Mouse (Mus musculus): ENCODE measurements around the gene Fdxr. TPM values are rescaled to one million over a fixed set of nuclear protein-coding genes. Genes with fewer than 3 reads are reported as not detected.

Gene Fdxr
- polyA plus RNA-seq, 1 experiment, result 11.6 TPM

DNA sequence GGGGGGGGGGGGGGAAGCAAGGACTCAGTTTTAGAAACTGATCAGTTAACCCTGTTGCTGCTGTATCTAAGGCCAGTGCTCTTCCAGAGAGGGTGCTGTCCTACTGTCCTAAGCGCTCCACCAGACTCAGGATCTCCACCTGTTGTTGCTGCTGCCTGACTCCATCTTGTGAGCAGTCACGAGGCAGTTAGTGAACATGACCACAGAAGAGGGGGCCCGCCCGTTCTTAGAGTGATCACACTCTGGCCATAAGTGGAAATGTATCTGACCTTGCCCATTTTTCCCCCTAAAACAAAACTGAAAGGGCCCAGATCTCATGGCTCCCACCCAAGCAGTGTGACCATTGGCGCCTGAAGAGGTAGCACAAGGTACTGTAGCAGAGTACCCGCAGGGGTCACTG, 28.9 kb downstream of the Fdxr start:
- Histone ChIP-seq H3K9ac (ENCODE audit: low read depth, poor library complexity, severe bottlenecking) (no peak overlapping the region), H3K36me3 (ENCODE audit: control insufficient read depth, insufficient read depth, low read length, poor library complexity, severe bottlenecking) (0 out of 2 replicates have a peak, but pooled peaks cover 2% of the 10 kb centered on the region), H3K4me1 (ENCODE audit: control insufficient read depth, insufficient read depth, low read length) (peaks cover 13% of the 10 kb centered on the region), H3K4me3 (ENCODE audit: low read depth, low read length) (no peak overlapping the region), H3K9me3 (replicated peaks; ENCODE audit: control insufficient read depth, insufficient read depth, low read length, poor library complexity, severe bottlenecking) (no peaks in the 10 kb centered on the region), H3K27me3 (ENCODE audit: control insufficient read depth, insufficient read depth, low read length, poor library complexity, severe bottlenecking) (no peaks in the 10 kb centered on the region; the same call in 1 of the 2 replicates), H3K27ac (ENCODE audit: insufficient read depth, low read length) (no peak overlapping the region)
- TF ChIP-seq CTCF (IDR thresholded peaks at IDR 0.05; ENCODE audit: low read depth, low read length) (no peak), POLR2A (IDR thresholded peaks at IDR 0.05; ENCODE audit: insufficient read depth, low read length) (no peak), EP300 (IDR thresholded peaks at IDR 0.05; ENCODE audit: insufficient read depth, low read depth, low read length) (no peak)

DNA sequence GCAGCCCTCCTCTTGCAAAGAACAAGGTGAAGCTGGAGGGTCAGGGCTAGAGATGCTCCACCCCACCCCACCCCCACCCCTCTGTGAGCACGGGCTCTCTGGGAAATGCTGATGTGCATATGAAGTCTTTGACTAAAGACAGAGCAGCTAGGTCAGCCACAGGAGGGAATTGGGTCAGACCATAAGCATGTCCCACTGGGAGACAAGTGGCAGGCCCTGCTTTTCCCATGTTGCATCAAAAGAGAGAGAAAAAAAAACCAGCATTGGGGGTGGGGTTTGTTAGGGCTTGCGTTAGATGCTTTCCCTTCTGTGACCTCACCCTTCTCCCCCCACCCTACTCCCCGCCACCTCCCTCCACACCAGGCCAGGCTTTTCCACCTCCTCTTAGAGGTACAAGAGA, 29.6 kb downstream of the Fdxr start:
- peaks cover 13% of the 10 kb centered on the region for H3K4me1 ChIP-seq (ENCODE audit: control insufficient read depth, insufficient read depth, low read length)
- no peak for TF ChIP-seq POLR2A (IDR thresholded peaks at IDR 0.05; ENCODE audit: insufficient read depth, low read length)
- no peak for TF ChIP-seq EP300 (IDR thresholded peaks at IDR 0.05; ENCODE audit: insufficient read depth, low read depth, low read length)
- no peak for TF ChIP-seq CTCF (IDR thresholded peaks at IDR 0.05; ENCODE audit: low read depth, low read length)
- no peaks in the 10 kb centered on the region; the same call in 1 of the 2 replicates for H3K27me3 ChIP-seq (ENCODE audit: control insufficient read depth, insufficient read depth, low read length, poor library complexity, severe bottlenecking)
- H3K9ac ChIP-seq (ENCODE audit: low read depth, poor library complexity, severe bottlenecking), result no peak overlapping the region
- no peak overlapping the region for H3K4me3 ChIP-seq (ENCODE audit: low read depth, low read length)
- no peaks in the 10 kb centered on the region for H3K9me3 ChIP-seq (replicated peaks; ENCODE audit: control insufficient read depth, insufficient read depth, low read length, poor library complexity, severe bottlenecking)
- no peak overlapping the region for H3K27ac ChIP-seq (ENCODE audit: insufficient read depth, low read length)
- 0 out of 2 replicates have a peak, but pooled peaks cover 2% of the 10 kb centered on the region for H3K36me3 ChIP-seq (ENCODE audit: control insufficient read depth, insufficient read depth, low read length, poor library complexity, severe bottlenecking)

DNA sequence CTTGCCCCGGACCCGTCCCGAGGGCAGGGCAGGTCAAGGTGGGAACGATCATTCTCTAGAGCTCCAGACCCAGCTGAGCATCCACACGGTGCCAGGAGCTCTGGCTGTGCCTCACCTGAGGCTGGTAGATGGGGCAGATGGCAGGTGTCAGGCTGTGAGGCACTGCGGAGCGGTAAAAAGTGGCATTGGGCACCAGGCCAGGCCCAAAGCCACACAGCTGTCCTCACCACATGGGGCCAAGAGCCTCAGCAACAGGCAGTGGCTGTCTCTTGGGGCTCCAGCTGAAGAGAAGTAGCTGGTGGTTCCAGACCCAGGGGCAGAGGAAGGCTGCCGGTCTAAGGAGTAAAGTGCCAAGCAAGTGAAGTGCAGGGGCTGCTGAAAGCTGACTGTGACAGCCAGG, 30.5 kb downstream of the Fdxr start:
- Histone ChIP-seq H3K9me3 (replicated peaks; ENCODE audit: control insufficient read depth, insufficient read depth, low read length, poor library complexity, severe bottlenecking) (no peaks in the 10 kb centered on the region), H3K27ac (ENCODE audit: insufficient read depth, low read length) (no peak overlapping the region), H3K4me1 (ENCODE audit: control insufficient read depth, insufficient read depth, low read length) (peaks cover 13% of the 10 kb centered on the region), H3K4me3 (ENCODE audit: low read depth, low read length) (no peak overlapping the region), H3K36me3 (ENCODE audit: control insufficient read depth, insufficient read depth, low read length, poor library complexity, severe bottlenecking) (0 out of 2 replicates have a peak, but pooled peaks cover 2% of the 10 kb centered on the region), H3K27me3 (ENCODE audit: control insufficient read depth, insufficient read depth, low read length, poor library complexity, severe bottlenecking) (no peaks in the 10 kb centered on the region; the same call in 1 of the 2 replicates), H3K9ac (ENCODE audit: low read depth, poor library complexity, severe bottlenecking) (no peak overlapping the region)
- TF ChIP-seq EP300 (IDR thresholded peaks at IDR 0.05; ENCODE audit: insufficient read depth, low read depth, low read length), result no peak
- TF ChIP-seq CTCF (IDR thresholded peaks at IDR 0.05; ENCODE audit: low read depth, low read length), result no peak
- TF ChIP-seq POLR2A (IDR thresholded peaks at IDR 0.05; ENCODE audit: insufficient read depth, low read length), result no peak

DNA sequence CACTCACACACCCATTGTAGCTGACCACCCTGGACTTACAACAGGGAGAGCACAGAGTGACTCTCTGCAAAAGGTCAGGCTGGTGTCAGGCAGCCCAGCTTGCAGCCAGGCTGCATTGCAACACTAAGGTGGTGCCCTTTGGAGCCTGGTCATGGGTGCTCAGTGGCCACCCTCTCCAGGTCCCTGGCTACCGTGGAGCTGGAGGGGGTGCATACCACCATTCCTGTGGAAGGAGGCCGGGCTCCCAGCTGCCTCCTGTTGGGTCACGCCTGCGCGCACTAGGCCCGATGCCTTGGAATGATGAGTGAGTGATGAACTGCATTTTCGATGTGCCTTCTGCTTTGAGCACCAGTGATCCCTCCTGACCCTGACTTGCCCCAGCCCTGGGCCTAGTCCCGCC, 32.0 kb downstream of the Fdxr start:
- no peak overlapping the region for H3K27ac ChIP-seq (ENCODE audit: insufficient read depth, low read length)
- H3K27me3 ChIP-seq (ENCODE audit: control insufficient read depth, insufficient read depth, low read length, poor library complexity, severe bottlenecking), result no peaks in the 10 kb centered on the region; the same call in 1 of the 2 replicates
- no peak for TF ChIP-seq EP300 (IDR thresholded peaks at IDR 0.05; ENCODE audit: insufficient read depth, low read depth, low read length)

DNA sequence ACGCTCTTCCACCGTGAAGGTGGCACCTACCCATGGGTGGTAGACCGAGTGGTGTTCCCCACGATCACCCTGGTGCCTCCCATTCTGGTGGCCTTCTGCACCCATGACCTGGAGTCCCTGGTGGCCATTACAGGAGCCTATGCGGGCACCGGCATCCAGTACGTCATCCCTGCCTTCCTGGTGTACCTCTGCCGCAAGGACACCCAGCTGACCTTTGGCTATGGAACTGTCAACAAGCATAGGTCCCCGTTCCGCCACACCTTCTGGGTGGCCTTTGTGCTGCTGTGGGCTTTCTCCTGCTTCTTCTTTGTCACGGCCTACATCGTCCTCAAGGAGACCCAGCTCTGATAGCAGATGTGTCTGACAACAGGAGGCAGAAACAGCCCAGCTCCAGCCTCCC, 33.1 kb downstream of the Fdxr start:
- Histone ChIP-seq H3K27ac (ENCODE audit: insufficient read depth, low read length) (no peak overlapping the region), H3K27me3 (ENCODE audit: control insufficient read depth, insufficient read depth, low read length, poor library complexity, severe bottlenecking) (no peaks in the 10 kb centered on the region), H3K4me3 (ENCODE audit: low read depth, low read length) (no peak overlapping the region), H3K36me3 (ENCODE audit: control insufficient read depth, insufficient read depth, low read length, poor library complexity, severe bottlenecking) (0 out of 2 replicates have a peak, but pooled peaks cover 2% of the 10 kb centered on the region), H3K9ac (ENCODE audit: low read depth, poor library complexity, severe bottlenecking) (no peak overlapping the region), H3K4me1 (ENCODE audit: control insufficient read depth, insufficient read depth, low read length) (peaks cover 10% of the 10 kb centered on the region), H3K9me3 (replicated peaks; ENCODE audit: control insufficient read depth, insufficient read depth, low read length, poor library complexity, severe bottlenecking) (no peaks in the 10 kb centered on the region)
- TF ChIP-seq CTCF (IDR thresholded peaks at IDR 0.05; ENCODE audit: low read depth, low read length), result no peak
- TF ChIP-seq EP300 (IDR thresholded peaks at IDR 0.05; ENCODE audit: insufficient read depth, low read depth, low read length), result no peak
- no peak for TF ChIP-seq POLR2A (IDR thresholded peaks at IDR 0.05; ENCODE audit: insufficient read depth, low read length)

More for the DNA sequence above, 32.0 kb downstream of the Fdxr start:
- Histone ChIP-seq H3K4me1 (ENCODE audit: control insufficient read depth, insufficient read depth, low read length) (peaks cover 10% of the 10 kb centered on the region), H3K36me3 (ENCODE audit: control insufficient read depth, insufficient read depth, low read length, poor library complexity, severe bottlenecking) (0 out of 2 replicates have a peak, but pooled peaks cover 2% of the 10 kb centered on the region), H3K9me3 (replicated peaks; ENCODE audit: control insufficient read depth, insufficient read depth, low read length, poor library complexity, severe bottlenecking) (no peaks in the 10 kb centered on the region), H3K4me3 (ENCODE audit: low read depth, low read length) (no peak overlapping the region), H3K9ac (ENCODE audit: low read depth, poor library complexity, severe bottlenecking) (no peak overlapping the region)

DNA sequence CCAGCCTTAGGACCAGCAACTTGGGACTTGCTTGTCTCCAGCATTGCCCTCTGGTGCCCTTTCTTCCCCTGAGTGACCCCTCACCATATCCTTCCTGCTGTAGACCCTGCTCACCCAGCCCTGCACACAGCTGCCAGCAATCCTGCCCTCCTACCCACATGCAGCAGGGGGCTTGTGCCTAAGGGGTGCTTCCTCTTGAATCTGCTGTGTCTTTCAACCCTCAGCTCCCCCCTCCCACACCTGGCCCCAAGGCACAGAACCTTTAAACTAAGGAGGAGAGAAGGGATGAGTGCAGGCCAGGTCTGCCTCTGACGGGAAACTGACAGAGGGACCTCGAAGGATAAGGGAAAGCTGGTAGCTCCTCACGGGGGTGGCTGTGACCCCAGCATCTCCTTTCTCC, 34.1 kb downstream of the Fdxr start:
- H3K36me3 ChIP-seq (ENCODE audit: control insufficient read depth, insufficient read depth, low read length, poor library complexity, severe bottlenecking), result 0 out of 2 replicates have a peak, but pooled peaks cover 2% of the 10 kb centered on the region
- H3K27me3 ChIP-seq (ENCODE audit: control insufficient read depth, insufficient read depth, low read length, poor library complexity, severe bottlenecking), result no peaks in the 10 kb centered on the region
- no peak overlapping the region for H3K9ac ChIP-seq (ENCODE audit: low read depth, poor library complexity, severe bottlenecking)
- H3K9me3 ChIP-seq (replicated peaks; ENCODE audit: control insufficient read depth, insufficient read depth, low read length, poor library complexity, severe bottlenecking), result no peaks in the 10 kb centered on the region
- H3K4me3 ChIP-seq (ENCODE audit: low read depth, low read length), result no peak overlapping the region
- no peak for TF ChIP-seq EP300 (IDR thresholded peaks at IDR 0.05; ENCODE audit: insufficient read depth, low read depth, low read length)
- TF ChIP-seq CTCF (IDR thresholded peaks at IDR 0.05; ENCODE audit: low read depth, low read length), result no peak
- no peak for TF ChIP-seq POLR2A (IDR thresholded peaks at IDR 0.05; ENCODE audit: insufficient read depth, low read length)
- H3K27ac ChIP-seq (ENCODE audit: insufficient read depth, low read length), result no peak overlapping the region
- H3K4me1 ChIP-seq (ENCODE audit: control insufficient read depth, insufficient read depth, low read length), result peaks cover 10% of the 10 kb centered on the region
